Mouse (Mus musculus): ENCODE results near the gene Emc6. TPM values are rescaled to one million over a fixed set of nuclear protein-coding genes. Genes with fewer than 3 reads are reported as not detected.
A peak's percentile ranks its signal among the peaks of the same experiment; 100 is the strongest.

Emc6 gene
- total and polyA plus RNA-seq, 3 experiments: 50.5 to 98.5 (median 80.5) TPM

DNA sequence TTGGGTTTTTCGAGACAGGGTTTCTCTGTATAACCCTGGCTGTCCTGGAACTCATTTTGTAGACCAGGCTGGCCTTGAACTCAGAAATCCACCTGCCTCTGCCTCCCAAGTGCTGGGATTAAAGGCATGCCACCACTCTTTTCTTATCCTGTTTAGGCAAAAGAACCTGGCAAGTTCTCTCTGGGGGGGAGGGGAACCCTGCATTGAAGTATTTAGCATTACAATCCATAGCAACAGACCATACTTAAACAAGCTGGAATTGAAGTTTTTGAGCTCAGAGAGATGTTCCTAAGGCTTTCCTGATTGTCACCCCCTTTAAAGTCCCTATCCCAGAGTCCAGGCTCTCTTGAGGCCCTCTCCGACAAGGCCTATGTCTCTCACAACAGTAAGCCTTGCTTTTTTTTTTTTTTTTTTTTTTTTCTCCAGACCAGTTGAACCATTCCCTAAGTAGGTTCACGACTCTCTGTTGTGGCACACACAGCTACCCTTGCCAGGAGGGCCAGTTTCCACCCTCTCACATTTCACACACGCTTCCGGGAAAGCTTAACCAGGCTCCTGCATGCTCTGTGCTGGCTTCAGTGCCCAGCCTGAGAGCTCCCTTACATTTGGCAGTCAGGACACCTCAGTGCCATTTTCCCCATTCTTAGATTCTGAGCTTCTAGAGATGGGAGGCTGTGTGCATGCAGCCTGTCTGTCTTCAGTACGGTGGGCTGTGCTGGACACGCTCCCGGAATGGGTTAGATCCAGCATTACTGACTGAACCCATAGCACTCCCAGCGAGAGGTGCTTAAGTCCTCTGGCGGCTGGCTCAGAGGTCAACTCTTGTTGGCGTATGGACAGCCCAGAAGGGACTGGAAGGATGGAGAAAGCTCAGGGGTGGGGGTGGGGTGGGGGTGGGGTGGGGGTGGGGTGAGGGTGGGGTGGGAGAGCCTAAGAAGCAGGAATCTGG, 30.5 kb downstream of the Emc6 start:
- no peaks in the 10 kb centered on the region for H3K27me3 ChIP-seq (ENCODE audit: control insufficient read depth, insufficient read depth, low read length)
- H3K36me3 ChIP-seq (ENCODE audit: control insufficient read depth, insufficient read depth, low read length): no peaks in the 10 kb centered on the region
- no peak overlapping the region for H3K4me3 ChIP-seq
- no peak overlapping the region for H3K27ac ChIP-seq
- DNase-seq: no peak
- H3K9ac ChIP-seq (ENCODE audit: low read depth, low read length): no peak overlapping the region
- no peaks in the 10 kb centered on the region for H3K79me2 ChIP-seq (replicated peaks; ENCODE audit: control insufficient read depth, insufficient read depth, low read length)
- intact Hi-C loops (cut with DNase I): no loop called here
- TF ChIP-seq CTCF (IDR thresholded peaks at IDR 0.05) (no peak), POLR2A (IDR thresholded peaks at IDR 0.05; ENCODE audit: insufficient read depth, low read depth, low read length) (no peak), EP300 (IDR thresholded peaks at IDR 0.05; ENCODE audit: insufficient read depth, low read depth, low read length) (no peak)
- no peaks in the 10 kb centered on the region for H3K4me1 ChIP-seq (ENCODE audit: control insufficient read depth, insufficient read depth, low read length)
- 66% methylated on average over 11 of the region's 11 CpGs for WGBS

DNA sequence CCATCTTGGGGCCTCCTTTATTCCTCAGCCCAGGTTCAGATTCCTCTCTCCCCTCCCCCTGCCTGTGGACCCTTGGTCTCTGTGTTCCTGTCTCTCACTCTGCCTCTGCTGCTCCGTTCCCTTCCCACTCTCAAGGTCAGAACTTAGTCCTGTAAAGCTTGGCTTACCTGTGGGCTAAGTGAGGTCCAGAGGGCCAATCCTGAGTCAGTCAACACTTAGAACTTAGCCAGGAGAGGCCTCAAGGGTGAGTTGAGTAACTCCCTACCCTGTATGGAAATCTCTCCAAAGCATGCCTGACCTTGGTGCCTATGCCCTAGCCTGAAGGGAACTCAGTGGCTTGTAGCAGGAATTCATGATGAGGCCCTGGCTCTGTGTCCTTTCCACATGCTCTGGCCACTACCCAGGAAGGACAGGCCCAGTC, 32.6 kb downstream of the Emc6 start:
- Histone ChIP-seq H3K4me1 (ENCODE audit: control insufficient read depth, insufficient read depth, low read length) (no peaks in the 10 kb centered on the region), H3K27me3 (ENCODE audit: control insufficient read depth, insufficient read depth, low read length) (no peaks in the 10 kb centered on the region), H3K4me3 (no peak overlapping the region), H3K79me2 (replicated peaks; ENCODE audit: control insufficient read depth, insufficient read depth, low read length) (no peaks in the 10 kb centered on the region), H3K9ac (ENCODE audit: low read depth, low read length) (no peak overlapping the region), H3K36me3 (ENCODE audit: control insufficient read depth, insufficient read depth, low read length) (no peaks in the 10 kb centered on the region), H3K27ac (no peak overlapping the region)
- intact Hi-C loops (cut with DNase I): no loop called here
- DNase-seq: no peak
- WGBS: 68% methylated on average over 1 of the region's 1 CpGs
- no peak for TF ChIP-seq POLR2A (IDR thresholded peaks at IDR 0.05; ENCODE audit: insufficient read depth, low read depth, low read length)
- TF ChIP-seq CTCF (IDR thresholded peaks at IDR 0.05): no peak
- no peak for TF ChIP-seq EP300 (IDR thresholded peaks at IDR 0.05; ENCODE audit: insufficient read depth, low read depth, low read length)

DNA sequence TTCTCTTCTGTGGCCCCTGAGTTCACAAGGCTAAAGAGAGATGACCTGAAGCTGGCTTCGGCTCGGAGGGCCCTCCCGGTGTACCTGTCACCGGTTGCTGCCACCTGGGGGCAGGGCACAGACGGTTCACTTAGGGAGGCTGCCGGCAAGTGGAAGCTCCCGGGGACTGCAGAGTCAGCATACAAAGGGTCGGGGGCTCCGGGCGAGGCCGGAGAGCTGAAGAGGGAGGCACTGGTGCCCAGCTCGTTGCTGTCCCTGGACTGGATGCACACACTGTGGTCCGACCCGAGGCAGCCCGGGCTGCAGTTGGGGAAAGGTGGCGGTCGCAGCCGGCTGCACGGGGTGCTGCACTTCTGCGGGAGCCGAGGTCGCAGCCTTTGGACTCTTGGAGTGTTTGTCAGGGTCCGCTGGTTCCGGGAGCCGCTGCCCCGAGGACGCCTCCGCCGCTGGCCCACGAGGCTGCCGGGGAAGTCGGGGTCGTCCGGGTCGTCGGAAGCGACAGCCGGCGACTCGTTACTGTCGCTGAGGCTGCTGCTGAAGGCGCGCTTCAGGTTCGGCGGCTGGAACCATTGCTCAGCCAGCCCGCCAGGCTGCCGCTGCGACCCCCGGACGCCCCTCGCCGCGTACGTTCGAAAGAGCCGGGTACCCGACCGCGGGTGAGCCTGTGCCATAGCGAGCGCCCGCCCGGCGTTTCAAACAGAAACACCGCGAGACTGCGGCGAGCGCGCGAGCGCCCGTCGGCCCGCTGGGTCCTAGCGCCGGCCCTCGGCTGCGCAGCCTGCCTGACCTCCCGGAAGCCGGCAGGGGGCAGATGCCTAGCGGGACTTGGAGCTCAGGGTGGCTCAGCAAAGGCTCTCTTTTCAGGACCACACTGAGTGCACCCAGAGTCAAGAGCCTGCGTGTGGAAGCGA, 39.0 kb downstream of the Emc6 start, which contains the start of gene Haspin:
Gene Haspin (minus strand): TSS at position 704 of the 911 bp plus-strand sequence.
- Histone ChIP-seq H3K4me3 (peak within 1 kb of the TSS; percentile 81), H3K36me3 (ENCODE audit: control insufficient read depth, insufficient read depth, low read length) (no peaks in the 10 kb centered on the region), H3K4me1 (ENCODE audit: control insufficient read depth, insufficient read depth, low read length) (no peaks in the 10 kb centered on the region; the same call in 1 of the 2 replicates), H3K79me2 (replicated peaks; ENCODE audit: control insufficient read depth, insufficient read depth, low read length) (no peaks in the 10 kb centered on the region), H3K27me3 (ENCODE audit: control insufficient read depth, insufficient read depth, low read length) (no peaks in the 10 kb centered on the region), H3K9ac (ENCODE audit: low read depth, low read length) (peak within 1 kb of the TSS; percentile 75), H3K27ac (peak within 1 kb of the TSS; percentile 29)
- under 1% methylated on average over 84 of the region's 84 CpGs for WGBS
- peak; percentile 100 for TF ChIP-seq CTCF (IDR thresholded peaks at IDR 0.05)
- TF ChIP-seq EP300 (IDR thresholded peaks at IDR 0.05; ENCODE audit: insufficient read depth, low read depth, low read length): 0 out of 2 replicates have a peak, but pooled peaks have one; percentile 65
- TF ChIP-seq POLR2A (IDR thresholded peaks at IDR 0.05; ENCODE audit: insufficient read depth, low read depth, low read length): no peak
- DNase-seq: peak; percentile 92 to 96
- intact Hi-C loops (cut with DNase I): loop anchor here (1.0 to 5.0 kb wide), 4 partner anchors 19 to 144 kb away; partner anchors contain the start of genes Emc6 and Tax1bp3

DNA sequence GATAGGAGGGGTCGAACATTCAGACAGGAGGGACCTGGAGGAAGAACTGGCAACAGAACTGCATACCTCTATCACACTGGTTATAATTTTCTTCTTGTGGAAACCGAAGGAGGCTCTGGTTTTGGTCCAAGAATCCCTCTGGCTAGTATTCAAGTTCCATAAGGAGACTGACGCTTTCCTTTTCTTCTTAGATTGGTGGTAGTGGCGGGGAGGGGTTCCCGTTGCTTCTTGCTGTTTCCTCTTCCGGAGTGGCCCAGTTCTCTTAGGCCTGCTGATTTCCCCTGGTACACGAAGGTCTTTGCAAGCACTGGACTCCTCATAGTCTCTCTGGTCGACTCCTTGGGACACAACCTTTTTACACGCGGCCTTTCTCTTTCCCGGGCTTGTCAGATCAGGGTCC, 39.7 kb downstream of the Emc6 start:
- Histone ChIP-seq H3K9ac (ENCODE audit: low read depth, low read length) (peak overlapping the region; percentile 75), H3K4me3 (peak overlapping the region; percentile 81), H3K27me3 (ENCODE audit: control insufficient read depth, insufficient read depth, low read length) (no peaks in the 10 kb centered on the region), H3K27ac (no peak overlapping the region), H3K36me3 (ENCODE audit: control insufficient read depth, insufficient read depth, low read length) (no peaks in the 10 kb centered on the region), H3K4me1 (ENCODE audit: control insufficient read depth, insufficient read depth, low read length) (no peaks in the 10 kb centered on the region; the same call in 1 of the 2 replicates), H3K79me2 (replicated peaks; ENCODE audit: control insufficient read depth, insufficient read depth, low read length) (no peaks in the 10 kb centered on the region)
- TF ChIP-seq EP300 (IDR thresholded peaks at IDR 0.05; ENCODE audit: insufficient read depth, low read depth, low read length): no peak
- no peak for TF ChIP-seq POLR2A (IDR thresholded peaks at IDR 0.05; ENCODE audit: insufficient read depth, low read depth, low read length)
- TF ChIP-seq CTCF (IDR thresholded peaks at IDR 0.05): no peak
- no peak for DNase-seq
- intact Hi-C loops (cut with DNase I): loop anchor here (5.0 kb wide), 1 partner anchor 145 kb away; no protein-coding TSS in a partner anchor
- 4% methylated on average over 11 of the region's 11 CpGs for WGBS

DNA sequence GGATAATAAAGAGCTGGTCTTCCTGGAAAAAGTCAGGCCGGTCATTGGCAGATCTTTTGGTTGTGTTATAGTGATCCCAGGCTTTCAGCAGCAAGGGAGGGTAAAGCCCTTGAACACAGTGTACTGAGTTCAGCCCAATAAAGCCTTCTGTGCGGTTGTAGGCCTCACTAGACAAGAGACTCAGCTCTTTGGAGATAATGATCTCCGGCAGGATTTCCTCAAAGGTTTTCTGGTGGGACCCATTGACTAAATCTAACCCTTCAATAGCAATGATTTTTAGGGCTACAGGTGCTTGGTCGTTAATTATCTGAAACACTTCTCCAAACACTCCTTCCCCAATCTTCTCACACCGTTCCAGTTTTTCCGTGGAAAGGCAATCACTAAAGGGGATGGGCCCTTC, 40.2 kb downstream of the Emc6 start:
- H3K4me3 ChIP-seq: no peak overlapping the region
- no peaks in the 10 kb centered on the region for H3K27me3 ChIP-seq (ENCODE audit: control insufficient read depth, insufficient read depth, low read length)
- intact Hi-C loops (cut with DNase I): loop anchor here (5.0 kb wide), 1 partner anchor 146 kb away; no protein-coding TSS in a partner anchor
- no peak overlapping the region for H3K27ac ChIP-seq
- no peak for DNase-seq
- H3K79me2 ChIP-seq (replicated peaks; ENCODE audit: control insufficient read depth, insufficient read depth, low read length): no peaks in the 10 kb centered on the region
- no peaks in the 10 kb centered on the region for H3K36me3 ChIP-seq (ENCODE audit: control insufficient read depth, insufficient read depth, low read length)
- H3K9ac ChIP-seq (ENCODE audit: low read depth, low read length): no peak overlapping the region
- WGBS: 40% methylated on average over 6 of the region's 6 CpGs
- H3K4me1 ChIP-seq (ENCODE audit: control insufficient read depth, insufficient read depth, low read length): no peaks in the 10 kb centered on the region; the same call in 1 of the 2 replicates
- no peak for TF ChIP-seq POLR2A (IDR thresholded peaks at IDR 0.05; ENCODE audit: insufficient read depth, low read depth, low read length)
- TF ChIP-seq CTCF (IDR thresholded peaks at IDR 0.05): no peak
- no peak for TF ChIP-seq EP300 (IDR thresholded peaks at IDR 0.05; ENCODE audit: insufficient read depth, low read depth, low read length)
